Mouse (Mus musculus): ENCODE measurements around the gene Bach2. TPM values are rescaled to one million over a fixed set of nuclear protein-coding genes. Genes with fewer than 3 reads are reported as not detected.

The Bach2 gene
- total RNA-seq (2023): 433 TPM

GRCm38 (mm10) chr4:32238366-32238854 lies at the start of gene Bach2:
Gene Bach2 (plus strand): TSS chr4:32238804.

GRCm38 (mm10) chr4:32602660-32603059 lies 364.1 kb downstream of the Bach2 start, which contains the start of gene Gja10:
Gene Gja10 (minus strand): TSS chr4:32602760.

GRCm38 (mm10) chr4:32615034-32615881 lies 376.7 kb downstream of the Bach2 start, which contains the start of gene Casp8ap2:
Gene Casp8ap2 (plus strand): TSS chr4:32615451.

